ENCODE assay signal across 7 mouse cellular contexts in the genomic region with DNA sequence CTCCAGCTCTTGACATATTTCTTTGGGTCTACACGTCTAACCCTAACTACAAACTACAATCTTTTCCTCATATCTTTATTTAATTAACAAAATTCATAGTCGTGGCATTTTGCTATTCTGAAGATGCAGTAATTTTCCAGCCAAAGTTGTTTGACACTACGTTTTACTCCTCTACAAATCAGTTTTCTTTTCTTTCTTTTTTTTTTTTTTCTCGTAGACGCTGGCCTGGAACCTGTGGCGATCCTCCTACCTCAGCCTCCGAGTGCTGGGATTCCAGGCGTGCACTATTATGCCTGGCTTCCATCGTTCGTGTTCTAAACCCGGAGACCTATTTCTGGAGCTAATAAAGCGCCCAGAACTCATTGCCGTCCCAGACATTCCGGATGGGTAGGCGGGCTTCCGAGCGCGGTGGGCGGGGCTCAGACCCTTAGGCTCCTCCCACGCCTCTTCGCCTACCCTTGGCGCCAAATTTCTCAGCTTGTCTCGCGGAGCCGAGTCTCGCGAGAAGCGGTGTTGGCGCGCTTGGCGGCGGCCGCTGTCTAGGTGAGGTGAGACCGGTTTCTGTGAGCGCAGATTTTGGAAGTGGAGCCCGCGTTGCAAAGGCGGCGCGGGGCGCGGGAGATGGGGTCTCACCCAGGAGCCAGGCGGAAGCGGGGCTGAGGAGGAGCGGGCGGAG. TPM values are rescaled to one million over a fixed set of nuclear protein-coding genes. Genes with fewer than 3 reads are reported as not detected.
DNase-seq lines count a peak whose midpoint lies in the region; ATAC-seq lines count a peak whose summit lies in the region.

Gene Tipin, plus strand, starts transcription at position 477 of the 676 bp plus-strand sequence.

- no peaks in the 10 kb centered on the region for H3K27me3 ChIP-seq in intestine, embryonic 16.5 days (replicated peaks; ENCODE audit: control insufficient read depth, insufficient read depth, low read length)
- H3K27me3 ChIP-seq in midbrain, embryonic 11.5 days (ENCODE audit: control insufficient read depth, insufficient read depth, low read length) = no peaks in the 10 kb centered on the region

- DNase-seq in adrenal gland, adult 8-10 months = peak; percentile 90
- DNase-seq in embryo, embryonic 9.5 days (ENCODE audit: extremely low spot score) = peak; percentile 98
- DNase-seq in gastrocnemius, postnatal 4 days (ENCODE audit: low spot score in 2 of 2) = peak; percentile 92 to 96
- DNase-seq in left cerebral cortex, postnatal 36 days (ENCODE audit: low spot score in 2 of 2) = peak; percentile 91 to 93
- DNase-seq in midbrain, embryonic 11.5 days (ENCODE audit: low spot score, missing footprints) = peak; percentile 100
- DNase-seq in skeletal muscle tissue, adult 2 months (ENCODE audit: low read depth, low spot score) = peak; percentile 94

- no peaks in the 10 kb centered on the region for H3K9me3 ChIP-seq in intestine, embryonic 16.5 days (ENCODE audit: control insufficient read depth, low read length)
- no peaks in the 10 kb centered on the region for H3K9me3 ChIP-seq in midbrain, embryonic 11.5 days (ENCODE audit: control insufficient read depth, low read length)

- no peaks in the 10 kb centered on the region for H3K36me3 ChIP-seq in intestine, embryonic 16.5 days (ENCODE audit: control insufficient read depth, insufficient read depth, low read length)
- no peaks in the 10 kb centered on the region for H3K36me3 ChIP-seq in midbrain, embryonic 11.5 days (ENCODE audit: control insufficient read depth, insufficient read depth, low read length)

- ATAC-seq in intestine, embryonic 16.5 days = peak; percentile 95
- peak; percentile 95 for ATAC-seq in midbrain, embryonic 11.5 days (ENCODE audit: low FRiP score)

- peaks cover 5% of the 10 kb centered on the region for H3K4me1 ChIP-seq in intestine, embryonic 16.5 days (ENCODE audit: control insufficient read depth, insufficient read depth, low read length)
- peaks cover 2% of the 10 kb centered on the region; the same call in 1 of the 2 replicates for H3K4me1 ChIP-seq in midbrain, embryonic 11.5 days (ENCODE audit: control insufficient read depth, insufficient read depth, low read length)

- intact Hi-C loops in left cerebral cortex, postnatal 36 days (cut with DNase I) = no loop called here

- peak within 1 kb of the TSS; percentile 88 for H3K27ac ChIP-seq in intestine, embryonic 16.5 days (ENCODE audit: low read length)
- peak within 1 kb of the TSS; percentile 64; the same call in 1 of the 2 replicates for H3K27ac ChIP-seq in midbrain, embryonic 11.5 days (ENCODE audit: low read depth, low read length)

- peak within 1 kb of the TSS; percentile 94 for H3K4me3 ChIP-seq in intestine, embryonic 16.5 days (ENCODE audit: low read length)
- H3K4me3 ChIP-seq in midbrain, embryonic 11.5 days (ENCODE audit: low read depth, low read length) = peak within 1 kb of the TSS; percentile 79

- peak within 1 kb of the TSS; percentile 64 for H3K4me2 ChIP-seq in intestine, embryonic 16.5 days (ENCODE audit: low read depth, low read length)
- H3K4me2 ChIP-seq in midbrain, embryonic 11.5 days = peak within 1 kb of the TSS; percentile 62

- 1% methylated on average over 46 of the region's 46 CpGs for WGBS in intestine, embryonic 16.5 days
- WGBS in midbrain, embryonic 11.5 days = 3% methylated on average over 46 of the region's 46 CpGs

- H3K9ac ChIP-seq in intestine, embryonic 16.5 days (ENCODE audit: low read depth, low read length) = peak within 1 kb of the TSS; percentile 96
- peak within 1 kb of the TSS; percentile 95 for H3K9ac ChIP-seq in midbrain, embryonic 11.5 days (ENCODE audit: low read length)

RNA-seq across cellular contexts. Expression of gene Tipin, which starts in this region (rescaled TPM):
- 10 to 100 TPM; 15.2 to 32.4 (median 20.6) TPM for total RNA-seq in adrenal gland, adult 8-10 months (2022)
- 10 to 100 TPM; 40.9 to 41.6 TPM for total RNA-seq in gastrocnemius, postnatal 4 days (2021)
- polyA plus RNA-seq in intestine, embryonic 16.5 days (2015; fragmentation: Nextera tagmentation; extraction: Ambion mirVana) = 129 and 142 TPM in 2 replicates
- 10 to 100 TPM; 16.8 to 27.1 TPM for total RNA-seq in left cerebral cortex, postnatal 36 days (2021)
- polyA plus RNA-seq in midbrain, embryonic 11.5 days (2014; fragmentation: Nextera tagmentation; extraction: Ambion mirVana) = 286 TPM in 2 replicates

Comparison
In these comparisons a context has a peak if more than half of its experiments do, and no peak if none do; other contexts are left out.
1. Peak in every context shown above with its lines: DNase-seq, ATAC-seq, H3K4me3 ChIP-seq and H3K27ac ChIP-seq.